Mouse (Mus musculus) kidney, adult 10 weeks (tissue): ENCODE results near the gene Il17rd. TPM values are rescaled to one million over a fixed set of nuclear protein-coding genes. Genes with fewer than 3 reads are reported as not detected.

Experiments used
- polyA plus RNA-seq: library from polyadenylated mRNA; stranded (reverse); fragments of 350-450 nt; fragmentation: Illumina TruSeq; extraction: RNeasy Lipid Tissue Mini Kit (QIAGEN cat#74804); gene quantifications from one replicate; pipeline ENCODE4 v1.2.3, GENCODE M21; 2014; ENCODE audit warnings: low read depth, low replicate concordance

Il17rd gene
- polyA plus RNA-seq = 4.1 TPM

DNA sequence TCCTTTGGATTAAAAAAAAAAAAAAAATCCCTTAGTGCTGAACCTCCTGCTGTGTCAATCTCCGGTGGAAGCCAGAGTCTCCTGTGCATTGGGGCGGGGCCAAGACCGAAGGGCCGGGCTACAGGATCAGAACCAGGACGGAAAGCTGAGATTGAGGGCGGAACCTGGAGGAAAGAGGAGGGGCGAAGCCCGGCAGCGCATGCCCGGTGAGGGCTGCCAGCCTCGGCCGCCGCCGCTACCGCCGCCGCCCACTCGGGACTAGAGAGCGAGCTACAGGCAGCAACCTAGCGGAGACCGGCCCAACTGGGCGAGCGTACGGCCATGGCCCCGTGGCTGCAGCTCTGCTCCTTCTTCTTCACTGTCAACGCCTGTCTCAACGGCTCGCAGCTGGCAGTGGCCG is at the start of gene Il17rd:
Gene Il17rd, plus strand, starts transcription at position 159 of the 400 bp plus-strand sequence.

DNA sequence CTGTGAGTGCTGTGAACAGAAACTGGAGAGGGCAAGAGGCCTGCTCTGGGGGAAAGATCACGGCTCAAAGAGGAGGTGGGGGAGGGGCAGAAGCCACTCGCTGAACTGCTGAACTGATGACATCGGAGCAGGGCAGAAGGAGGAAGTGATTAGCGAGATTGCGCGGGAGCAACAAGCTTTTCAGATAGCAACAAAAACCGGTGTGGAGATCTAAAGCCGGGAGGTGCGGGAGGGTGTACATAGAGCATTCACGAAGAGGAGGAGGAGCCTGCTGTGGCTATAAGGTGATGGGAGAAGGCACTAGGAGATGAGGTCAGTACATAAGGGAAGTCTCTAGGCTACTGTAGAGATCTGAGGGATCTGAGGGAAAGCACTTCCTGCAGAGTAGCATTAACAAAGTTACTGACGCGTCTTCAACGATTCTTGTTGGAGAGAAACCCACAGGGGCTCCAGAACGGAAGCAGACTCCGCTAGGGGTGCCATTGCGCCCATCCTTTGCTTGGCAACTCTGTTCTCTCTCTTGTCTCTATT is 44.5 kb upstream of the Il17rd start, which contains the start of gene Hesx1:
Gene Hesx1, plus strand, starts transcription at position 206 of the 531 bp plus-strand sequence.

DNA sequence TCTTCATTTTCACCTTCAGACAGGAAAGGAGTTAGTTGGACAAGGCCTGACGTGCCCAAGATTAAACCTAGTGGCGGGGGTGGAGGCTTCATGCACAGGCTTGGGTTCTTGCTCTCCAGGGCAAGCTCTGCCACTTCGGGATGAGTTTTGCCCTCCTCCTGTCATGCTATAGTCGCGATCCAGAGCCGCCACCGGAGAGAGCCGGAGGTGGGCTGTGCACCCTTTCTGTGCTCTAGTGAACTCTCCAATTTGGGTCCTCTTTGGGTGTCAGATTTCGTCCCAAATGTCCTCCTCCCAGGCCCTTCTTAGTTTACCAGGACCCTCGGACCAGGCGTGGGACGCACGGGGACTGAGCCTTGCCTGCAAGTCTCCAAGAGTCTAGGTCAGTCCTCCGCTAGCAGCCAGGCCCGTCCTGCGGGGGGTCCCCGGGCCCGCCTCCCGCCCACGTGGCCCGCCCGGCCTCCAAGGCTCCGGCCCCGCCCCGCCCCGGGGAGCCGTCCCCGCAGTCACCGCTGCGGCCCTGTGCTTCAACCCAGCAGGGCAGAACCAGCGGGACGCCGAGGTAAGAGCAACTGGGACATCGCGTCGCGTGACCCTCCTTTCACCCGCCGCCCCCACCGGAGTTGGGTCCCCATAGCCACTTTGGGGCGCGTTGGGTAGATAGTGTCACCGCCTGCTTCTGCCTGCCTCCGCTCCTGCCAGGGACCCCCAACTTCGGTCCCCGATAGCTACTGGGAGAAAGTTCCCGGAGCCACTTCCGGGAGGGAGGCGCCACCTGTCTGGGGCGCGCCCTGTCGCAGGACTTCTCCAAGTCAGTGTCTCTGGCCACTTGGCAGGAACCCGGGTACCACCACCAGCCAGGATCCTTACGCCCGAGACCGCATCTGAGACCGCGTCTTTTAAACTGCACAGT is 75.9 kb downstream of the Il17rd start, which contains the start of gene Arhgef3:
Gene Arhgef3, plus strand, starts transcription at position 538 of the 913 bp plus-strand sequence.

Other genes with a start within 250 kb of the Il17rd start
- gene Asb14, start 144.4 kb upstream of the Il17rd start, polyA plus RNA-seq = not detected
- gene Appl1, start 67.7 kb upstream of the Il17rd start, polyA plus RNA-seq = 44.7 TPM
- gene Hesx1, start 44.5 kb upstream of the Il17rd start, polyA plus RNA-seq = 3.1 TPM
- gene Arhgef3, start 76.0 kb downstream of the Il17rd start, polyA plus RNA-seq = 47.0 TPM